Mouse (Mus musculus) thymus, postnatal 25 days (tissue): Measurements from ENCODE around the gene Macrod2.
"Not testable (repeated sequence)": the region's sequence is repeated elsewhere in the genome, so short reads cannot be mapped to it uniquely, and the experiment has no call there.

Experiments
- DNase-seq: peaks from one replicate; pipeline ENCODE4 v3.0.0; 2022

Gene Macrod2

DNA sequence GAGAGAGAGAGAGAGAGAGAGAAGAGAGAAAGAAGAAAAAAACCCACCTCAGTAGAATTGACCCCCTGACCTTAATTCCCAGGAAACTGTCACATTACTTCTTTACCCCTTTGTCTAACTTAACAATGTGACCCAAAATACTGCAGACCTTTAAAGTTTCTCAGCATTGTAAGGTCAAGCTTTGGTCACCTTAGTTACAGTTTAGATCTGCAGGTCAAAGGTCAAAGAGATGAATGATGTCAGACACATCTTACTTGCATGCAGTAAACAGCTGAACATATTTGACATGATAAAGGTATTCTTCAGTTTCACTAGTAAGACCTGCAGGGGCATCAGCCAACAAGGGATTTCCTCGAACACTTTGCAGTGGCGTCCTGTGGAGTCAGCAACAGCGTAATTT, 309.0 kb downstream of the Macrod2 start:
- no peak for DNase-seq

DNA sequence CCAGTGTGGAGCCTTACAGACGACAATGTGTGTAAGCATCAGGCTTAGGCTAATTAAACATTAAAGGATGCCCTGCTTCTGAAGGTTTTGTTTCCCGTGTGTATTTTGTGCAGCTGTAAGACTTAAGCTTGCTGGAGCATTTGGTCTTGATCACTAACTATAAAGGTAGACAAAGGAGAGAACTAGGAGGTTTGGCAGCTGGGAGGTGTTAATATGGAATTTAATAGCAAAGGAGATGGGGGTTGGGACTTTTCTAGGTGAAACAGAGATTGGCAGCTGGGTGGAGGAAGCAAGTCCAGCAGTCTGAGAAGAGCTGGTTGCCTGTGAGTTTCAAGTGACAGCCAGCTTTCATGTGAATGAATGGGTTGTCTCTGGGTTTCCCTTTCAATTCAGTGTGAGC, 310.2 kb downstream of the Macrod2 start:
- DNase-seq = no peak

DNA sequence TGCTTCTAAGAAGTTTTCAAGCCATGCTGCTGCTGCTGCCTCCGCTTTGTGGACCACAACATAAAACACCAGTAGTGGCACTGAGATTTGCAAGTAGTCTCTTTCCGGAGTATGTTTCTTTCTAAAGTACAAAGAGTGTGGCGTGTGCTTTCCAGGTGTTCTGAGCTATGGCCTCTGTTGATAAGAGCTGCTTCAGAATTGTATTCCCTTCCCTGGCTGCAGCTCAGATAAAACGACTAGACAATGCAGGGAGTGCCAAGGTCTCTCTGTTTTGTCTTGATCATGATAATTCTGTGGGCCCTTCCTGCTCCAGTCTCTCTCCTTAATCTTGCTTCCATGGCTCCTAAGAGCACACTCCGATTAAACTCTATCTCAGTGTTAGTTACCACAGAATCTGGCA, 312.4 kb downstream of the Macrod2 start:
- DNase-seq = no peak

DNA sequence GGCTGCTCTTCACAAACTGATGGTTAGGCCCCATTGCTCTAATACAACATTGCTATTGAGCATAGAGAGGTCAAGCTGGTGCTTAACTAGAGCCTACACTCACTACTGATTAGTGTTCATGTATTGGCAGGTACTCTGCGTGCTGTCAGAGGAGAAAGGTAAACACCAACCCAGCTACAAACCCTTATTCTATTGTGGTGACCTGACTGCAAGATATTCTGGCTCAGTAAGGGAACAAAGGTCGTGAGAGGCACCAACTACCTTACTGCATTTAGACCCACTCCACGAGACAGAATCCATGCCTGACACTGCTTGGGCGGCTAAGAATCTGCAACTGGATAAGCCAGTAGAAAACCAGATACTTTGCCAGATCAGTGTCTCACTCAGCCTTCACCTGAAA, 320.7 kb downstream of the Macrod2 start:
- DNase-seq = no peak

DNA sequence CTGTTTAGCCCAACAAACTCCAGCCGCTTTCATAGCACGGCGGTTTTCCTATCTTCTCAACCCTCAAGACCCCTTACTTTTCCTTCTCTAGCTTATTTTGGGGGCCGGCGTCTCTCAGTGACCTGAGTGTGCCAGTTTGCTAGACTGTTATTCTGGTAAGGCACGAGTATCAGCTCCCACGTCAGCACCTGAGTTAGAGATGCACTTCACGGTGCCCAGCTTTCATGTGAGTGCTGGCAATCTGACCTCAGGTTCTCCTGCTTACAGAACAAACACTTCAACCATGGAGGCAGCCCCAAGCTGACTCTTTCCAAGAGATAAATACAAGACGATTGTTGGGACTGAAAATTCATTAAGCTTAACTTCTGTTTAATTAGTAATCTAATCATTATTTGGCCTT, 322.3 kb downstream of the Macrod2 start:
- no peak for DNase-seq

DNA sequence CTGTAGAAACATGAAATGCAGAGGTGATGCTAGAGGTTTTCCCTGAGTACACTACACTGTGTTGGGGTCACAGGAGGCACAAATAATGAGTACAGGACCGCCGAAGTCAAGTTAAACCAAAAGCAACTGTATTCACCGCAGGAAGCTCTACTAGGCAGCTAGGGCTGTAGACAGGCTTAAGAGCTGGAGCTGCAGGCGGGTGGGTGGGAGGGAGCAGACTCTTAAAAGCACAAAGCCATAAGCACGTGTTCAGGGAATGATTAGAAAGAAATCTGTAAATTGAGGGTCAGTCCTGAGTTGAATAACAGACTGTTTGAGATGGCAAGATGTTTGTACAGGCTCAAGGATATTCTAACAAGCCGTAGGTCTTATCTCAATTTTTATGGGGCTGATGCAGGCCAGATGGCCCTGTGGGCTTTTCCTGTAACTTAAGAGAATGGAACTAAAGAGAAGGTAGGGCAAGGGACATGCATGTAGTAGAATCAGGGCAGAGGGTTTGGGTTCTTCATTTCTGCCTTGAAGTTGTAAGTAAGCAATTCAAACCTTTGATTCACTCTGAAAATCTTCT, 337.6 kb downstream of the Macrod2 start:
- no peak for DNase-seq

DNA sequence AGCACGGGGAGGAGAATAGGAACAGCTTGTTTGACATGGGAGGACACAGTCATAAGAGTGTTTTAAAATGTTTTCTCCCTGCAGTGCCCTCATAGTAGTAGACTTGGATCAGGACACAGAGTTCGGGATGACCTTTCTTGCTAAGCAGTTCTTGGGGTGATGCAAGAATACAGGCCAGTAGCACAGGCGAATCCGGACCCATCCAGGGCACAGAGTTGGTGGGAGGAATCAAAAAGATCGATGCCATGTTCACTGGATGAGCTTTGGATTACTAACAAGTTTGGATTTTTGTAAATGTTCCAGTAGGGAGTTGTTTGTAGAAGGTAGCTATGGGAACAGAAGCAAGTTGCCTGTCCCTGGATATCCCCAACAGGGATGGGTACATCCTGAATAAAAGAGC, 345.4 kb downstream of the Macrod2 start:
- DNase-seq = no peak

DNA sequence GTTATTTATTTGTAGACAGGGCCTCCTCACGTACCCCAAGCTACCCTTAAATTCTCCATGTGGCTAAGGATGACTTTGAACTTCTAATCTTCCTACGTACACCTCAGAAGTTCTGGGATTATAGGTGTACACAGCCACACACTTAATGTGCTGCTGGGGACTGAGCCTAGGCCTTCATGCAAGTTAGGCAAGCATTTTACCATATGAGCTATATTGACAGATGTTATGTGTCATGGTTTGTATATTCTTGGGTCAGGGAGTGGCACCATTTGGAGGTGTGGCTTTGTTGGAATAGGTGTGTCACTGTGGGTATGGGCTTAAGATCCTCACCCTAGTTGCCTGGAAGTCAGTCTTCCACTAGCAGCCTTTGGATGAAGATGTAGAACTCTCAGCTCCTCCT, 347.8 kb downstream of the Macrod2 start:
- DNase-seq = not testable (repeated sequence)

DNA sequence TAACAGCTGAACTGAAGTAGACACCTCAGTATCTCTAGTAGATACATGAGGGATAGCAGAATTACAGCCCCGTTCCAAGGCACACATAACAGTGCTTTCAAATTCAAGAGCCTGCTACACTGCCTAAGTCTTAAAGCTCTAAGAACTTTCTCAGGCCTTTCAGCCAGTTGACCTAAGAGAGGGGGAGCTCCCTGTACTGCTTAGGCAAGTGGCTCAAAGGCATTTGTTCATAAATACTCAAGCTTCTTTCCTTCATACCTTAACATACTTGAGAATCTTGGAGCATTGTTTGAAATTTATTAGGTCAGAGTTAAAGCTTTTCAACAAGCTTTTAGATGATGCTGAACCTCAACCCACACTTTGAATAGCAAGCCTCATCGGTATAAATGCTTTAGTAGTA, 363.8 kb downstream of the Macrod2 start:
- no peak for DNase-seq

DNA sequence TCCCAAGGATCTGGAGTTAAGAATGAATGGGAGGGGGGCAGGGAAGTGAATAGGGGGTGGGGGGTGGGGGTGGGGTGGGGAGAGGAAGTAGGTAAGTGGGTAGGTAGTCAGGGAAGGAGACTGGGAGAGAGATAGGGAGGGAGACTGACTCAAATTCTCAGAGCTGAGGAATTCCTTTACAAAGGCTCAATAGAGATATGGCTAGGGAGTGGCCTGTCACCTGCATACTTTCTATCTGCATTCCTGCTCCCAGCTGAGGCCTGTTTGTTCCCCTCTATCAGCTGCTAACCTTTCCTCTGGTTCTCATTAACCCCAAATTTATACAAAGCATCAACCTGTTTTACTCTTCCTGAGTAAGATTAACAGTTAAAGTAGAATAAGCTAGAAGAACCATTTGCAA, 364.6 kb downstream of the Macrod2 start:
- DNase-seq = no peak

DNA sequence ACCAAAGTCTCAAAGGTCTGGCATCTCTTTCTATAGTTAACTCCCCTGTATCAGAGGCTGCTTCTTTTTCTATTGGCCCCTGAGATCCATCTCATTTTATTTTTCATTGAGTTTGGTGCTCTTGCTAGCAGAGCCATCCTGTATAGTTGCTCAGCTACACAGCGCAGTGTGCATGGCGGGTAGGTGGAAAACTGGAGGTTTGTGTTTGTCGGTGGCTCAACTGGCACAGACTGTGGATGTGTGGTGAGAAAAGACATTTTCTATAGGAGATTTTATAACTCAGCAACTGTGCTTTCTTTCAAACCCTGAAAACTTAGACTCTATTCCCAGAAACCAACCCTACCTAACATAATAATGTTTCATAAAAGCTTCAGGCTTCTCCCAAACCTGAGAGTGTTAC, 365.0 kb downstream of the Macrod2 start:
- DNase-seq = no peak

DNA sequence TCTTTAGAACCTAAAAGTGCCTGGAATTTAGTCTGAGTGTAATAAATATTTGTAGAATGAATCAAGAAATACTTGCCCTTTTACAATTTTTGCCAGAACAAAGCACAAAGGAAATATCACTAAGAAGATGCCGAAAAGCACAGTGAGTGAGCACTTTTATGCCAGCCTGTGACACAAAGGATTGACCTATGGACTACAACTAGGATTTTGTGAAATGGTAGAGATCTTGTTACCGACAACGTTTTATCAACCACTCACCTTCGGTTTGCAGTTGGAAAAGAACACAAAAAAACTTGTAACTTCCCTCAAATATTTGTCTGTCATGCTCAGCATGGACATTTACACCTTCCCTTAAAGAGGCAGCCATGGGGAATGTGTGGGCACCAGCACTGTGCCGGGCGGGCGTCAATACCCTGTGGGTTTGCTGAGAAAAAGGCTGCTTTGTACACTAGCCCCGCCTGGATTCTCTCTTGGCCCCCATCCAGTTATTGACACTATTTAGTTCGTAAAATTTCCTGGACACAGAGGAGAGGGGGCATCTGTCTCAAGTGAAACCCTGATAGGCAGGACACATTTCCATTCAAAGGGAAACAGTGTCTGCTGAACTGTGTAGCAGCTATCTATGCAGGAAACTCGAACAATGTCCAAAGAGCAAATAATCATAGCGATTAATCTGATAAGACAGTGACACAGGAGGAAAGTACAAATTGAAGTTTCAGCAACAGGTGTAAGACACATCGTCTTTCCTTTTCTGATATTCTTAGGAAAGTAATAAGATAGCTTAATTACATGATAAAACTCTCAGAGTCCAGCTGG, 368.2 kb downstream of the Macrod2 start:
- no peak for DNase-seq

DNA sequence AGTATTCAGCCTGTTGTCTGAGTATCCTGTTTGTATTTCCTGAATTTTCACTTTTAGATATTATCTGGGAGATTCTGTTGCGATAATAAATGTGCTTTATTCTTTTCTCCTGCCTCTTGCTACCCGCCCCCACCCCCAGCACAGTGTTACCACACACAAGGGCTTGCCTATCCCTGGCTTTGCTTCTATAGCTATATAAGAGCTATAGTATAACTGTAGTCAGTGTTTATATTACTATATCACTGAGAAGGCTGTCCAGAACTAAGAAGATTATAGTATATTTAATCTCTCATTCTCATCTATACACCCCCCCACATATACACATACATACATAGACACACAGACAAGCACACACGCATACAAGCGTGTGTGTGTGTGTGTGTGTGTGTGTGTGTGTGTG, 374.4 kb downstream of the Macrod2 start:
- DNase-seq = no peak

DNA sequence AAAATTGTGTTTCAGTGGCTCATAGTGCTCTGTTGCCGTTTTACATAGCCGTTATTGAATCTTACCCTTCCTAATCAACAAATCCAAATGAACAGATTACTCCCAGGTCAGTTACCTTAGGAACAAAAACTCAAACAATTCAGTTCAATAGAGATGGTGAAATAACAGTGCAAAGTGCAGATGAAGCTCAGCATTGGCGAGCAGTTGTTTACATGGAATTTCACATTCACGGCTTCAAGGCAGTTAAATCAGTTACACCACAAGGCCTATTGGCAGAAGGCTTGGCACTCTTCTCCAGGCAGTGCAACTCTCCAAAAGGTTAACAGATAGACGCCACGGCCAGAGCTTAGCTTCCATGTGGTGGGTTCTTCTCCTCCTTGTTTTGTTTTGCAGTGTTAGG, 377.7 kb downstream of the Macrod2 start:
- DNase-seq = no peak

DNA sequence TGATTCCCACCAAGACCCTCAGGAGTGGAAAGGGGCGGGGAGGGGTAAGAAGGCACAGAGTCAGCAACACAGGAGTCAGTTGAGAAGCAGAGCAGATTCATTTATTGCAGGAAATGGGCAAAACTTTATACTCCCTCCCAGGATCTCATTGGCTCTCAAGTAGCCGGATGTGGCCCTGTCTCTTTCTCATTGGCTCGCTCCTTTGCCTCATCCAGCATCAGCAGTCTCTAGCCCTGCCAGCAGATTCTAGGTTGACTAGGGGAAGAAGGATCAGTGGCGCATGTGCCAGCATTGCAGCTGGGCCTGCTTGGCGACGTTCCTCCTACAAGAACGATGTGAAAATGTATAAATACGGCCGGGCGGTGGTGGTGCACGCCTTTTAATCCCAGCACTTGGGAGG, 378.3 kb downstream of the Macrod2 start:
- DNase-seq = no peak

DNA sequence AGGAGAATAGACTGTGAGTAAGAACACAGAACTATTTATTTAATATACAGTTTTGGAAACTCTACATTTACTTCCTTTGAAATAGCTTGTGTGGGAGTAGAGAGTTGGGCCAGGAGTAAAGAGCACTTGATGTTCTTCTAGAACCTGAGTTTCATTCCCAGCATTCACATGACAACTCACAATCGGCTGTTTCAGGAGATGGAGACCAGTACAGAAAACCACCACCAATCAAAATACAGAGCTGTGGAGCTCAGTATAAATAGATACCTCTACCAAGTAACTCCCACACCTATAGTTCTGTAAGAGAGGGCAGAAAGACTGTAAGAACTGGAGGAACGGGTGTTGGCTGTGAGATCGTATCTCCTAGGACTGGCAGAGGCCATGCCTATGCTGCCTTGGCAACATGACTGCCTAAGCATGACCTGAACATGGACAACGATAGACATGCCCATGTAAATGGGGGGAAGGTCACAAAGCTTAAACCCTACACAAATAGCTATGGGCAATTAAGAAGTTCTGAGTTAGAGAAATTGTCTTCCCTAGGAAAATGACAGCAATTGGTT, 379.8 kb downstream of the Macrod2 start:
- DNase-seq = no peak

DNA sequence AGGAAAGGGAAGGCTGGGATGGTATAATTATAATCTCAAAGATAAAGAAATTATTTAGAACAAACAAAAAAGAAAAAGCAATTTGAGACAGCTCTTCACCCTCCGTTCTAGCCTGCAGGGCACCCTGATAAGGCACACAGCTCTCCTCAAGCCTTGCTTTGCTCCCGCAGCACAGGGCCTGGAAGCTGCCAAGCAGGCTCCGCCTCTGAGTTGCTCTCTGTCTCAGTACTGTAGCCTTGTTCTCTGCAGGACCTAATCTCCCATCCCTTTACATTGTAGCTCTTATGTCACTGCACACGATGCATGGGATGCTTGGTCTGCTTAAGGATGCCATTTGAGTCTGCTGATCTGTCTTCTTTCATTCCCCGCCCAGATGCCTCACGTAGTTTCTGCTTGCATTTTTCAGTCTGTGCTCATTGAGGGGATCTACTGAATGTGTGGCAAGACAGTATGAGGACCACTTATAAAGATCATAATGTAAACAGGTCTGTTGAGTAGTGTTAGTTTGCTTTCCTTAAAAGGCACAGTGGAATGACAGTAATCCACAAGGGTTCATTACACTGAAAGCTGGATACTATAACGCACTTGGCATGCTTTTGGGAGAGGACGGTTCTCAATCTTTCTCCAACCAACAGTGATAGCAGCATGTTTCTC, 380.5 kb downstream of the Macrod2 start:
- no peak for DNase-seq

DNA sequence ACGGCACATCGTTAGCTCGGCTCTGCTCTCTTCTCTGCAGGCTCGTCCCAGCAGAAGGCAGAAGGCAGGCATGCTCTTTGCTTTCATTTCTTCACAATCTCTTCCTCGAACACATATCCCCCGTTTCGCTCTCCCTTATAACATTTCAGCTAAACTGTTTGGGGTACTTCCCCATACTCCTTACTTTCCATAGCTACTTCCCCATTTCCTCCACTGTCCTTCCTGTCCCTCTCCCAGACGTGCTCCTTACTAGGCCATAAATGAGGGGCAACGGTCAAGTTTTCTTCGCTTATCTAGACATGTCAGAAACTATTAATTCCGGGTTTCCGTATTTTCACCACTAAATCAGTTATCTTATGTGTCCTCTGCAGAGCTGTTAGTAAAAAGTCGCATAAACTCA, 383.1 kb downstream of the Macrod2 start:
- no peak for DNase-seq

DNA sequence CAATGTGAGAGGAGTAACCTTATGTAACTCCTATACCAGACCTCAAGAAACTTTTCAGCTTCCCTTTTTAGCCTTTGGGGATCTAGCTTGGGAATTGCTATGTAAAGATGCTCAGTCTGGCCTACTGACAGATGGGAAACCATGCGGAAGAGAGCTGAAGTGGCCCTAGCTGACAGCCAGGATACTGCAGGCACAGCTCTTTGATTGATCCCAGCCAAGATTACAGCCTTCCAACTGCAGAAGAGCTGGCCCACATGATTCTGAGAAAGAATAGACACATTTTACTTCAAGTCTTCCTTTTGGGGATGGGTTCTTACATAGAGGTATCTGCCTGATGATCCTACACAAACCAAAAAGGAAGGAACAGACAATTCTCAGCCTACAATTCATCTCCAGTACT, 387.9 kb downstream of the Macrod2 start:
- DNase-seq = no peak

DNA sequence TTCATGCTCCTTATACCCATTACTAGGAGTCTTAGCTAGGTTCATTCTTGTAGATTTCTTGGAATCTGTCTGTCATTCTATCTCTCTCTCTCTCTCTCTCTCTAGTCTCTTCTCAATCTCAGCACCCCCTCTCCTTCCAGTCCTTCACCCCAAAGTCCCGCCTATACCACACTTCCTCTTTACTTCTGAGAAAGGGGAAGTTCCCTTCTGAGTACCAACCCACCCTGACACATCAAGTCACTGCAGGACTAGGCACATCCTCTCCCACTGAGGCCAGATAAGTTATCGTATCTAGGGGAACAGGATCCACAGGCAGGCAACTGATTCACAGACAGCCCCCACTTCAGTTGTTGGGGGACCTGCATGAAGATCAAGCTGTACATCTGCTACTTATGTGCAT, 389.5 kb downstream of the Macrod2 start:
- DNase-seq = no peak

DNA sequence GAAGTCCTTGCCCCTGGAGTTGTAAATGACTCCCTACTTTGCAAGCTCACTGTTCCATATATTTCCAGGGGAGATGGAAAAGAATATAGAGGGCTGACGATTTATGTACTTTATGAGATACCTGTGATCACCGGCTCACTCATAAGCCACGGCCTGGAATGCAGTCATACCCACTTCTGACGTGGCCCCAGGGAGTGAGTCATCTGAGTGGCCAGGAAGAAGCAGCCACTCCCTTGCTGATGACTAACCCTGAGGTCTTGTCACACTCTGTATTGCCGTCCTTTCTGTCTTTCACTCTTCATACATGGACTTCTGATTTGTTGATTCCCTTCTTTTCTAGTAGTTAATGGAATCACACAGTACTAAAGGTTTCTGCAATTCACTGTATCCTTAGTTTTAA, 395.3 kb downstream of the Macrod2 start:
- DNase-seq = no peak

DNA sequence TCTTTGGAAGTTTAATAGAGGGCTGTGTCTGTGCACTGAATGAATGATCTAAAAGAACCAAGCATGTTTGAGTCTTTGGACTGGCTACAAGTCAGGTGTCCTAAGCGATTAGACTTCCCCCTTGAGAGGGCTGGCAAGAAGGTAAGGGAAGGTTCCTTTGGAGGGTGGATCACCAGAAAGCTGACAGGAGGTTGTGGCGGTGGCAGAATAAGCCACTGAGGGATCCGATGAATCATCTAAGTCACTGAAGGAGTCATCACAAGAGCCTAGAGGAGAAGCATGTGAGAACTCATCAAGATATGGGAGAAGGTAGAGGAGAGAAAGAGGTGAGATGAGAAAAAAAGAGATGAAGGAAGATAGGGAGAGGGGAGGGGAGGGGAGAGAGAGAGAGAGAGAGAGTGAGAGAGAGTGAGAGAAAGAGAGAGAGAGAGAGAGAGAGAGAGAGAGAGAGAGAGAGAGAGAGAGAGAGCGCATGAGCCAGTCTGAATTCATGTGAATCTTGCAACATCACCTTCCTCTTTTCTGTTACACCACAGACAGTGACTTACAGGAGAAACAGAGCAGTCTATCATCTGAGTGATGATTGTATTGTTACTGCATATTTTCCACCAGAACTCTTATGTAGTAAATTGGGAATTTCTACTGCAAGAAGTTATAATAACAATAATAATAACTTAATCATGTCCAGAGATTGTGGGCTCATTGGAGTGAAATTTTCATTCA, 398.9 kb downstream of the Macrod2 start:
- no peak for DNase-seq

DNA sequence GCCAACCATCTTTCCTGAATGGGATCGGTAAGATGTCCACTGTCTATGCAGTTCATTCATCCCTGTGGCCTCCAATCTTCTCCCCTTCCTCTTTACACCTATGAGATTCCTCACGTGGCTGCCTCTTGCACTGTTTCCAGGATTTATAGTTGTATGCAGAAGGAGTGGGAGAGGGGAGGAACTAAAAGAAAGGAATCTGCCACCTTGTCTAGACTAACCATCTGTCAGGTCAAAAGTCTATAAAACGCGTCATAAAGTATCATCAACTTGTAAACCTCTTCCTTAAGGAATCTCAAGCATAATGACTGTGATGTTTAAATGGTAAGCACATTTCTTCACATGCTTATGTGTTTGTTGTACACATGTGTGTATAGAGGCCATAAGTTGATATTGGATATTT, 416.6 kb downstream of the Macrod2 start:
- DNase-seq = no peak
